Mouse (Mus musculus) thymus, adult 2 months (tissue): ENCODE measurements around the gene Mbtd1.

Source experiments
- CTCF ChIP-seq: fragments of 200-500 bp; IDR thresholded peaks from 2 replicates; pipeline ENCODE4 v1.5.1; 2012; ENCODE audit warnings: mild to moderate bottlenecking, control low read depth, low read length, moderate library complexity, borderline replicate concordance; ENCODE audit not compliant: control insufficient read depth, poor library complexity, insufficient read depth; ENCODE audit errors: extremely low read depth
- POLR2A ChIP-seq: fragments of 200-500 bp; IDR thresholded peaks from 2 replicates; pipeline ENCODE4 v1.6.1; 2012; ENCODE audit warnings: mild to moderate bottlenecking, low read length, control low read depth, moderate library complexity; ENCODE audit not compliant: control insufficient read depth, poor library complexity, insufficient read depth; ENCODE audit errors: extremely low read depth

DNA sequence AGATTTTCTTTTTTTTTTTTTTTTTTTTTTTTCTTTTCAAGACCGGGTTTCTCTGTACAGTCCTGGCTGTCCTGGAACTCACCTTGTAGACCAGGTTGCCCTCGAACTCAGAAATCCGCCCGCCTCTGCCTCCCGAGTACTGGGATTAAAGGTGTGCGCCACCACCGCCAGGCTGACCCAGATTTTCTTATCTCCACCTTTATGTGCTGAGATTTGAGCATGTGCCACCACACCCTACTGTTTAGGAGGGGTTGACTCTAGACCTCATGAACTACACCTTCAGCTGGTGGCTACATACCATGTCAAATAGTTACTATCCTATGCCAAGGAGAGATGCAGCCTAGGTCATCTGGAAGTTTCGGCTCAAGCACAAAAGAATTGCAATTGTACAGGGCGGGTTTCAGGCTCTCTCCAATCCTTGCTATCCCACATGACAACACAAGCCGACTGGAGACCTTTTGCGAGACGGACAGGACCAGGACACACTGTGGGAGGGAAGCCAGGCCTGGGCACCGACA is 69.1 kb downstream of the Mbtd1 start:
- TF ChIP-seq CTCF (no peak), POLR2A (no peak)
